Mouse (Mus musculus) midbrain, embryonic 14.5 days (tissue): ENCODE data around the gene Bpi. TPM values are rescaled to one million over a fixed set of nuclear protein-coding genes. Genes with fewer than 3 reads are reported as not detected.

ENCODE experiments used
- ATAC-seq: fragments of 200-750 bp; cut with Nextera tagmentation; 2 replicates; pipeline ENCODE4 v1.8.0; 2017; ENCODE audit warnings: moderate number of reproducible peaks, moderate library complexity; ENCODE audit not compliant: low FRiP score, low TSS enrichment
- DNase-seq: peaks from one replicate; pipeline ENCODE4 v3.0.0-alpha.2; 2015
- H3K27ac ChIP-seq: fragments of 300-500 bp; sonication (generic); replicated peaks from 2 replicates; pipeline ENCODE4 v1.5.1; 2014; ENCODE audit warnings: mild to moderate bottlenecking, low read depth, low read length, moderate library complexity
- H3K27me3 ChIP-seq: fragments of 300-500 bp; sonication (generic); 2 replicates; pipeline ENCODE4 v1.6.1; 2014; ENCODE audit warnings: low read length, control low read depth, mixed read lengths; ENCODE audit not compliant: control insufficient read depth, insufficient read depth
- H3K36me3 ChIP-seq: fragments of 300-500 bp; sonication (generic); 2 replicates; pipeline ENCODE4 v1.6.1; 2014; ENCODE audit warnings: low read length, control low read depth; ENCODE audit not compliant: control insufficient read depth, insufficient read depth
- H3K4me1 ChIP-seq: fragments of 300-500 bp; sonication (generic); 2 replicates; pipeline ENCODE4 v1.6.1; 2014; ENCODE audit warnings: mild to moderate bottlenecking, antibody characterized with exemption, low read length, control low read depth; ENCODE audit not compliant: control insufficient read depth, insufficient read depth
- H3K4me2 ChIP-seq: fragments of 300-500 bp; sonication (generic); 2 replicates; pipeline ENCODE4 v1.6.1; 2014; ENCODE audit warnings: mild to moderate bottlenecking, low read length, moderate library complexity
- H3K4me3 ChIP-seq: fragments of 300-500 bp; sonication (generic); replicated peaks from 2 replicates; pipeline ENCODE4 v1.5.1; 2014; ENCODE audit warnings: low read depth, low read length
- H3K9ac ChIP-seq: fragments of 300-500 bp; sonication (generic); replicated peaks from 2 replicates; pipeline ENCODE4 v1.6.1; 2014; ENCODE audit warnings: mild to moderate bottlenecking, low read length, moderate library complexity
- H3K9me3 ChIP-seq: fragments of 300-500 bp; sonication (generic); 2 replicates; pipeline ENCODE4 v1.6.1; 2016; ENCODE audit warnings: low read length, control low read depth, mixed read lengths; ENCODE audit not compliant: control insufficient read depth
- WGBS: fragments of 180-500 bp; shearing (Covaris S2); extraction: QIAGEN DNeasy Blood & Tissue Kit; methylation state at CpG from one replicate; pipeline ENCODE4 v1.1.7; 2014; 5-methylcytosine and 5-hydroxymethylcytosine counted together
- polyA plus RNA-seq: library from polyadenylated mRNA; unstranded; fragments of >200 nt; fragmentation: Nextera tagmentation; extraction: Ambion mirVana; gene quantifications from 2 replicates; pipeline ENCODE4 v1.2.1, GENCODE M21; 2014

Gene Bpi
- polyA plus RNA-seq, 1 experiment from 2014 or later: not detected

DNA sequence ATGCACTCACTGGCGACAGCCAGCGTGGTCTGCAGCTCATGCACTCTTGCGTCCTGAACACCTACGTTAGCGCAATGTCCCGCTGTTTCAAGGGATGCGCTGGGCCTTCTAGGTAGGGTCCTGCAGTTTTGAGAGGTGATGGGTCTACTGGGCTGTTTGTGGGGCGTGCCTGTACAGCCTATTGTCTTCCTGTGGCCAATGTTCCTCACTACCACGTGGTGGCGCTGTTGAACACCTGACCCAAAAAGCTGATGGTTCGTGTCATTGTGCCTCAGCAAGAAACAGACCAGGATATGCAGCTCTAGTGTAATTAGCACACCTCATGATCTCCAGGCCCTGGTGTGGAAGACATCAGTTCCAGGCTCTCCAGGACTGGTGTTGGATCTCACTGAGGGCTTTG is 26.7 kb downstream of the Bpi start:
- 20% methylated on average over 11 of the region's 11 CpGs for WGBS
- ATAC-seq: no peak
- no peak overlapping the region for H3K27ac ChIP-seq
- H3K27me3 ChIP-seq: no peaks in the 10 kb centered on the region
- no peak overlapping the region for H3K4me3 ChIP-seq
- H3K9me3 ChIP-seq: no peaks in the 10 kb centered on the region
- H3K4me1 ChIP-seq: 0 out of 2 replicates have a peak, but pooled peaks cover 6% of the 10 kb centered on the region
- no peak overlapping the region for H3K9ac ChIP-seq
- H3K4me2 ChIP-seq: no peak overlapping the region
- peak; percentile 70 for DNase-seq
- no peaks in the 10 kb centered on the region for H3K36me3 ChIP-seq

DNA sequence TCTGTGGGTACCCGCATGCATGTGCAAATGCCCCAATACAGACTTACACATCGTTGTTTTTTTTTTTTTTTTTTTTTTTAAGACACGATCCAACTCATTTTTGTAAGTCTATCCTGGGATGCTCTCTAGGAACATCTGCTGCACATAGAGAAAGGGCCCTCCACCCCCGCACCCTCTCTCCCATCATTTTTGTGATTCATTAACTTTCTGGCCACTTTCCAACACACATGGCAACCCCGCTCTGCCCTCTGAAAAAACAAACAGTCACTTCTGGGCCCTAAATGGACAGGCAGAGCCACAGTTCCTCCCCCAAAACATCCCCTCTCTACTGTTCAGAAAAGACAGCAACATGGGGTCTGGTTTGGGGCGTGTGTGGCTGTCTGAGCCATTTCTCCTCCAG is 27.8 kb downstream of the Bpi start:
- Histone ChIP-seq H3K27me3 (no peaks in the 10 kb centered on the region), H3K9ac (no peak overlapping the region), H3K4me3 (no peak overlapping the region), H3K36me3 (no peaks in the 10 kb centered on the region), H3K9me3 (no peaks in the 10 kb centered on the region), H3K4me1 (0 out of 2 replicates have a peak, but pooled peaks cover 6% of the 10 kb centered on the region), H3K4me2 (no peak overlapping the region), H3K27ac (no peak overlapping the region)
- DNase-seq (no peak), ATAC-seq (no peak)
- 69% methylated on average over 6 of the region's 6 CpGs for WGBS

DNA sequence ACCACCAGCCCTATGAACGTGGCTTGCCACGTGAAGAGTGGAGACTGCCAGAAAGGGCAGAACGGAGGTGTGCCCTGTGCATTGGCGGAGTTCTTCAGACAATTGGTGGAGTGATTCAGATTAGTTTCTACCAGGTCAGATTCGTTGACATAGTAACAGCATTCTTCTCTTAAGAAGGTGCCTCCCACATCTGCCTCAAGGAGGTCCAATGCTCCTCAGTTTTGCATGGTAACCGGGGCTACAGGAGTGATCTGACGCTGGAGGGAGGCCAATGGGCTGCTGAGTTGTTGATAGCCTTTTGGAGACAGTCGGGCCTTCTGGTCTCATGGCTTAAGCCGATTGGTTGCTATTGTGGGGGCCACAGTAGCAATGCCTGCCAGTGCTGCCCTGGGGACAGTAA is 37.8 kb downstream of the Bpi start:
- H3K27ac ChIP-seq: no peak overlapping the region
- no peaks in the 10 kb centered on the region for H3K27me3 ChIP-seq
- H3K9me3 ChIP-seq: no peaks in the 10 kb centered on the region
- H3K9ac ChIP-seq: no peak overlapping the region
- no peaks in the 10 kb centered on the region for H3K4me1 ChIP-seq
- ATAC-seq: no peak
- WGBS: 63% methylated on average over 9 of the region's 9 CpGs
- DNase-seq: no peak
- no peaks in the 10 kb centered on the region for H3K36me3 ChIP-seq
- H3K4me3 ChIP-seq: no peak overlapping the region
- no peak overlapping the region for H3K4me2 ChIP-seq

DNA sequence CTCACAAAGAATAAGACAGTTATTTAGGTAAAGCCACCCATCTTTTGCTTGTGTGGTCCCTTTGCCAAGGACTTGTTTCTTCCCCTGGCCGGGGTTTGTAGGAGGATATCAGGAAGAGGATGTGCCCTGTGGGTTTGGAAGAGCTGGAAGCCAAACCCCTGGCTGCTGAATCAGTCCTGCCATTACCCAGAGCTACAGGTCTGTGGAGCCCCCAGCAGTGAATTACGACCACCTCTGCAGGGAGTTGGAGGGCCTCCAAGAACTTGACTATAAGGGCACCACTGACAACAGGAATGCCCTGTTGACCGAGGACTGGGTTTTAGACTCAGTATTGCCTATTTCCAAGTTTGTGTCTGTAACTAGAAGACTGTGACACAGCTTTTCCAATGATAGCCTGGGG is 41.3 kb downstream of the Bpi start:
- Histone ChIP-seq H3K27me3 (no peaks in the 10 kb centered on the region), H3K27ac (no peak overlapping the region), H3K9ac (no peak overlapping the region), H3K4me2 (no peak overlapping the region), H3K36me3 (no peaks in the 10 kb centered on the region), H3K4me3 (no peak overlapping the region), H3K4me1 (no peaks in the 10 kb centered on the region), H3K9me3 (no peaks in the 10 kb centered on the region)
- ATAC-seq (no peak), DNase-seq (no peak)
- WGBS: 83% methylated on average over 3 of the region's 3 CpGs

DNA sequence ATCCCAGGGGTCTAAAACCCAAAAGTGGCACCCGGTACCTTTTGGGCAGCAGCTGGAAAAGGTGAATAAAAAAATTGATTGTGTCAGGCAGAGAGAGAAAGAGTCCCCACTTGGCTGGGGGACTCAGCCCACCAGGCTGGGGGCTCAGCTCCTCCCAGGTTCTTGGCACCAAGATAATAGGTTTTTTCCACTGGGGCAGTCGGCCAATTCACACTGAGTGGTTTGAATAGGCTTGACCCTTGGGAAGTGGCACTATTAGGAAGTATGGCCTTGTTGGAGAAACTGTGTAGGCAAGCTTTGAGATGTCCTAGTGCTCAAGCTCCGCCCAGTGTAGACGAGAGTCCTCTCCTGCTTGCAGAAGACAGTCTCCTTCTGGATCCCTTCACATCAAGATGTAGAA is 41.8 kb downstream of the Bpi start:
- no peak overlapping the region for H3K9ac ChIP-seq
- no peak overlapping the region for H3K4me3 ChIP-seq
- no peaks in the 10 kb centered on the region for H3K4me1 ChIP-seq
- no peak overlapping the region for H3K4me2 ChIP-seq
- ATAC-seq: no peak
- H3K9me3 ChIP-seq: no peaks in the 10 kb centered on the region
- no peaks in the 10 kb centered on the region for H3K27me3 ChIP-seq
- DNase-seq: peak; percentile 31
- no peak overlapping the region for H3K27ac ChIP-seq
- no peaks in the 10 kb centered on the region for H3K36me3 ChIP-seq
- 74% methylated on average over 4 of the region's 4 CpGs for WGBS

DNA sequence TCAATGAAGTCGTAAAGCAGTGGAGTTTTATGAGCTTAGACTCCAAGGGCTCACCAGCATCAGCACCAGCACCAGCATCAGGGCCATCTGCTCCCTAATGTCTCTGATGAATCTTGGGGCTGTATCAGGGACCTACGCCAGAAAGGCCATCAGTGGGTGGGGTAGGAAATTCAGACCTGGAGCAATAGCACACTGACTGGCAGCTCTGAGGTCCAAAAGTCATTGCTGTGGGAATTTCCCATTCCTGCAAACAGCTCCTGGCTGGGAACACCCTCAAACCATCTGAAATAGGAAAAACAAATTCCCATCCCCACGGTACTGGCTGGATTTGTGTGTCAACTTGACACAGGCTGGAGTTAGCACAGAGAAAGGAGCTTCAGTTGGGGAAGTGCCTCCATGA is 44.9 kb downstream of the Bpi start:
- H3K4me2 ChIP-seq: no peak overlapping the region
- H3K36me3 ChIP-seq: no peaks in the 10 kb centered on the region
- no peak overlapping the region for H3K27ac ChIP-seq
- H3K27me3 ChIP-seq: no peaks in the 10 kb centered on the region
- H3K9me3 ChIP-seq: no peaks in the 10 kb centered on the region
- no peak overlapping the region for H3K4me3 ChIP-seq
- 93% methylated on average over 3 of the region's 3 CpGs for WGBS
- DNase-seq (no peak), ATAC-seq (no peak)
- no peaks in the 10 kb centered on the region for H3K4me1 ChIP-seq
- H3K9ac ChIP-seq: no peak overlapping the region

DNA sequence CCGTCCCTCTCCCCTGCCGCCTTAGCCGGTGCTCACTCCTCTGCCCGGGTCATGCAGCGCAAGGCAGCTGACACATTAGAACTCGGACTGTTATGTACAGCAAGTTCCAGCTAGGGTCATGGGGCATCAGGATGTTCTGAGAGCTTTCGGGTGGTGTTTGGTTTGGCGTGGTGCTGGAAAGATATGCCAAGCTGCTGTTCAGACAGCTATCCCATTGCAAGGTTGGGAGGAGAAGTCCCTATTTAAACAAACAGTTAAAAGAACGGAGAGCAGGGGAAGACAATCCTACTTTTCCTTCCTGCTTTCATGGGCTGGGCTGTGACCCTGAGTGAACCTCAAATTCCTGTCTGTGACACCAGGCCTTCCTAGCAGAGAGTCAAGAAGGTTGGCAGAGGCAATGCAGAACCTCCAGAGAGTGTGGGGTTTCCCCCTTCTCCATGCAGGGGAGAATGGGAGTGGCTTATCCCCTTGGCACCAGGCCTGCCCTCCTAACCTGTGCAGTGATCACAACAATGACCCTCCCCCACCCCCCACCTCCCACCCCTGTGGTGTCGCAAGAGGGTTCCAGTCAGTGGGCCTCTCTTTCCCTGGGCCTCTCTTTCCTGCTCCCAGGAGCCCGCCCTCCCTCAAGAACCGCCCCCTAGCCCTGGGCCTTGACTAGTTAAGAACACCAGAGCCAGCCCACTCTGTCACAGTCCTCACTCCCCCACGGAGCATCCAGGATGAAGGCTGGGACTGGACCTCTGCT is 48.2 kb downstream of the Bpi start, which contains the start of gene Lbp:
Gene Lbp, plus strand, starts transcription at position 546 of the 748 bp plus-strand sequence.
- Histone ChIP-seq H3K27me3 (no peaks in the 10 kb centered on the region), H3K27ac (no peak within 1 kb of the TSS), H3K4me1 (no peaks in the 10 kb centered on the region), H3K9ac (no peak within 1 kb of the TSS), H3K4me3 (no peak within 1 kb of the TSS), H3K36me3 (no peaks in the 10 kb centered on the region), H3K9me3 (no peaks in the 10 kb centered on the region), H3K4me2 (no peak within 1 kb of the TSS)
- no peak for ATAC-seq
- no peak for DNase-seq
- 53% methylated on average over 13 of the region's 13 CpGs for whole genome bisulfite sequencing

DNA sequence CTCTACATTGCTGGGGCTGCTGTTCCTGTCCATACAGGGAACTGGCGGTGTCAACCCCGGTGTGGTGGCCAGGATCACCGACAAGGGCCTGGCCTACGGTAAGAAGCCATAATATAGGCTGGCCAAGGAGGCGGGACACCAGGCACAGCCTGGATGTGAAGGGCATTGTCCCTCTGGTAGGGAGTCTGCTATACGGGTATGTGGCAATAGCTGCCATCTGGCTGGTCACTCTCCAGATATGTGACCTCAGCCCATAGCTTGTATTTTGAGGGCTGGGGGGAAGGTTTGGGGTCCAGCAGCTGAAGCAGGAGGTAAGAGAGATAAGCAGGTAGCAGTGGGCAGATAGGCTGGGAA is 48.8 kb downstream of the Bpi start:
- H3K4me2 ChIP-seq: no peak overlapping the region
- H3K36me3 ChIP-seq: no peaks in the 10 kb centered on the region
- H3K4me3 ChIP-seq: no peak overlapping the region
- no peaks in the 10 kb centered on the region for H3K4me1 ChIP-seq
- H3K27ac ChIP-seq: no peak overlapping the region
- 42% methylated on average over 6 of the region's 6 CpGs for WGBS
- no peaks in the 10 kb centered on the region for H3K27me3 ChIP-seq
- no peak for DNase-seq
- H3K9me3 ChIP-seq: no peaks in the 10 kb centered on the region
- ATAC-seq: no peak
- no peak overlapping the region for H3K9ac ChIP-seq

DNA sequence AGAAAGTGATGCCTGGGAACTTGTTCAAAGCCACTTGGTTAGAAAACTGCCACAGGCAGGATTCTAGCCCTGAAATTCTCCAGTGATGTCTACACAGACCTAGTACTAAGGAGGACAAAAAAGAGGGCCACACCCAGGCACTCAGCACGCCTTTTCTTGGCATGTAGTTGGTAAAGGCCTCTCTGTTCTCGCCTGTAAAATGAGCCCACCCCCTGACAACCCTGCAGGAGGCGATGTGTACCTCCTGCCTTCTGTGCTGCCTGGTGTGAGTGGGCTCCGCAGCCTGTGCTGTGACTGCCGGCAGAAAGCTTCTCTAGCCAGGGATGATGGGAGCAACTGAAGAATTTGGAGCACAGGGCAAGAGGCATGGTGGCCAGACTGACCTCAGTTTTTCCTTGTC is 50.4 kb downstream of the Bpi start:
- H3K4me1 ChIP-seq: no peaks in the 10 kb centered on the region
- H3K27ac ChIP-seq: no peak overlapping the region
- H3K9ac ChIP-seq: no peak overlapping the region
- H3K4me2 ChIP-seq: no peak overlapping the region
- H3K27me3 ChIP-seq: no peaks in the 10 kb centered on the region
- H3K36me3 ChIP-seq: no peaks in the 10 kb centered on the region
- WGBS: 57% methylated on average over 5 of the region's 5 CpGs
- H3K4me3 ChIP-seq: no peak overlapping the region
- ATAC-seq (no peak), DNase-seq (no peak)
- H3K9me3 ChIP-seq: no peaks in the 10 kb centered on the region
